Mouse (Mus musculus): ENCODE measurements around the gene Tmx1. TPM values are rescaled to one million over a fixed set of nuclear protein-coding genes. Genes with fewer than 3 reads are reported as not detected.

The Tmx1 gene
- polyA plus RNA-seq, 1 experiment from 2014 or later, result 127 TPM

DNA sequence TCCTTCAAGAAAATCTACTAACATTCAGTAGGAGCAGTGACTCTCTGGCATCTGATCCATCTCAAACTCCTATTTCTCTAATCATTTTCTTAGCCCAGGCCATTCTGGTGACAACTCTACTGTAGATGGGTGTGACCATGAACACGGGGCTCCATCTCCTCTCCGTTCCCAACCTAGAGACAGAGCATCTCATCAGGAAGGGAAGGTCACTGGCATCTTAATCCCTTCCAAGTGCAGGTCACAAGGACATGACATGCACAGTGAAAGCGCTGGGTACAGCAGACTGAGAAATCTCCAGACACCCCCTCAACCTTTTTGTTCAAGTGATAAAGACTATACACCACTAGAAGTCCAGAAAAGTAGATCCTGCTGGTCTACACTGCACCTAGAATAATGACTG, 1.4 kb upstream of the Tmx1 start:
- Histone ChIP-seq H3K27ac (no peak overlapping the region), H3K4me3 (no peak overlapping the region), H3K27me3 (ENCODE audit: poor library complexity, severe bottlenecking) (no peaks in the 10 kb centered on the region), H3K9me3 (no peaks in the 10 kb centered on the region), H3K36me3 (replicated peaks) (peaks cover 3% of the 10 kb centered on the region), H3K4me1 (peaks cover 29% of the 10 kb centered on the region)
- 95% methylated on average over 3 of the region's 3 CpGs for WGBS
- DNase-seq (ENCODE audit: extremely low spot score, low spot score), result no peak

DNA sequence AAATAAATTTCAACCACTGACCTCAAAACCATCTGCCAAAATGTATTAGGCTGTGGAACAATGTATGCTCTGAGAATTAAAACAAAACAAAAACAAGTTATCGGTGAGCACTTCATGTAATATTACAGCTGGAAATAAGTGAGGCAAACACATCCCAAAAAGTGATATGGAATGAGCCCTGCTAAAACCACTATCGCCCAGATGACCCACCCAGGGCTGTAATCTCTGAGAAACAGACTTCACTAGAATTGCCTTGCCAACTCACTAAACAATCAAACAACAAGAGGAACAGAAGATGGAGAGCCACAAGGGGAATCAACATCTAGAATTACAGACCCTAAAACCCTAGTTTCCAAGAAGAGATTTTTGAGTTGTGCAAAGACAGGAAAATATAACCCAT, 752 bp upstream of the Tmx1 start:
- H3K27me3 ChIP-seq (ENCODE audit: poor library complexity, severe bottlenecking), result no peaks in the 10 kb centered on the region
- peak overlapping the region; percentile 77 for H3K4me3 ChIP-seq
- 92% methylated on average over 2 of the region's 2 CpGs for WGBS
- H3K4me1 ChIP-seq, result peaks cover 29% of the 10 kb centered on the region
- peaks cover 9% of the 10 kb centered on the region for H3K36me3 ChIP-seq (replicated peaks)
- DNase-seq (ENCODE audit: extremely low spot score, low spot score), result no peak
- no peaks in the 10 kb centered on the region for H3K9me3 ChIP-seq
- H3K27ac ChIP-seq, result peak overlapping the region; percentile 94

DNA sequence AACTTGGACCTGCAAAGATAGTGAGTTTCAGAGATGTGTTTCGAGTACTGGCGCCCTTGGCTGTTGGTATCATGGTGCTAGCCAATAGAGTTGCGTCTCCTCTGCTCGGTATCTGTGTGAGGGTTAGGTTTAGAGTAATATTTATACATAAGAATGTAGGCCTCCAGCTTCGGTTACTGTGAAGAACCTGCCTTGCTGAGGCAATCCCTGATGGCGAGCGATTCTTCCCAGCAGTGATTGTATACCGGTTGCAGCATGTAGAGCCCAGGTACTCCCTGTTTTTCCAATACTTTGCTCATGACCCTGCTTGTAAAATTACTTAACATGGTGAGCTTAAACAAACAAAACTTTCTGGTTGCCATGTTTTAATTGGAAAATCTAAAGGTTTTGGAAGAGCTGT, 2.3 kb downstream of the Tmx1 start:
- peaks cover 29% of the 10 kb centered on the region for H3K4me1 ChIP-seq
- peaks cover 40% of the 10 kb centered on the region for H3K36me3 ChIP-seq (replicated peaks)
- H3K27me3 ChIP-seq (ENCODE audit: poor library complexity, severe bottlenecking), result no peaks in the 10 kb centered on the region
- 97% methylated on average over 8 of the region's 8 CpGs for WGBS
- H3K9me3 ChIP-seq, result peaks cover 2% of the 10 kb centered on the region; the same call in 1 of the 2 replicates
- H3K4me3 ChIP-seq, result no peak overlapping the region
- DNase-seq (ENCODE audit: extremely low spot score, low spot score), result no peak
- H3K27ac ChIP-seq, result no peak overlapping the region

DNA sequence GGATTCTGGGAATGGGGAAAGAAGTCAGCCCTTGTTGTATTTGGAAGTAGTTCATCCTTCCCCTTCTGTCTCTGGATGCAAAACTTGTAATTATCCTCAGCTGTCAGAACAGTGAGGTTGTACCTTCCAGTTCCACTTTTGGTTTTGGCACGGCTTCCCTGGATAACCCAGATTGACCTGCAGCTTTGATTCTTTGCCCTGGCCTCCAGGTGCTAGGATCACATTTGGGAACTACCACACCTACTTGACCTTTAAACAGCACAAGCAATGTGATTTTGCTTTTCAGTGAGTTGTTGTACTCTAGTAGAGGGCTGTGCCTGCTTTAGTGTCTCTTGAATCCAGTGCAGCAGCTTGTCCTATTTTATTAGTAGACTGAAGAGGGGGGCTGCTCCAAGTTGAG, 6.7 kb downstream of the Tmx1 start:
- H3K36me3 ChIP-seq (replicated peaks), result peaks cover 81% of the 10 kb centered on the region
- 92% methylated on average over 1 of the region's 1 CpGs for WGBS
- peaks cover 4% of the 10 kb centered on the region; the same call in 1 of the 2 replicates for H3K9me3 ChIP-seq
- no peak overlapping the region for H3K27ac ChIP-seq
- no peaks in the 10 kb centered on the region for H3K27me3 ChIP-seq (ENCODE audit: poor library complexity, severe bottlenecking)
- H3K4me3 ChIP-seq, result no peak overlapping the region
- peaks cover 6% of the 10 kb centered on the region for H3K4me1 ChIP-seq
- DNase-seq (ENCODE audit: extremely low spot score, low spot score), result no peak

DNA sequence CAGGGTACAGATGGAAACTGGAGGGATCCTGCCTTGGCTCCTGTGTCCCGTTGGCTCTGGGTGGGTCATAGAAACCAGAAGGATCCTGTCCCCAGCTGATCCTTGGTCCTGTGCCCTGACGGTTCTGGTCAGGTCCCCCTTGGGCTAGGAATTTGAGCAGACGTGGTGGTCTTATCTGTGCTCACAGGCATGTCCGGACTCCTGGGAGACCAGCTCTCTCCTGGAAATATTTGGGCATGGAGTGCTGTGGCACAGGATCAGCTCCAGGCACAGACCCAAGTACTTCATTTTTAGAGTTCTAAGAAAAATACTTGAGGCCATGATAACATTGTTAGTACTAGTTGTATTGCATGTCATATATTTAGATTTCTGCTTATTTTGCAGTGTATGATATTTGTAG, 11.1 kb downstream of the Tmx1 start:
- H3K4me3 ChIP-seq, result no peak overlapping the region
- 95% methylated on average over 4 of the region's 4 CpGs for WGBS
- no peak for DNase-seq (ENCODE audit: extremely low spot score, low spot score)
- no peaks in the 10 kb centered on the region for H3K4me1 ChIP-seq
- peaks cover 4% of the 10 kb centered on the region; the same call in 1 of the 2 replicates for H3K9me3 ChIP-seq
- no peaks in the 10 kb centered on the region for H3K27me3 ChIP-seq (ENCODE audit: poor library complexity, severe bottlenecking)
- H3K27ac ChIP-seq, result no peak overlapping the region
- peaks cover 98% of the 10 kb centered on the region for H3K36me3 ChIP-seq (replicated peaks)

DNA sequence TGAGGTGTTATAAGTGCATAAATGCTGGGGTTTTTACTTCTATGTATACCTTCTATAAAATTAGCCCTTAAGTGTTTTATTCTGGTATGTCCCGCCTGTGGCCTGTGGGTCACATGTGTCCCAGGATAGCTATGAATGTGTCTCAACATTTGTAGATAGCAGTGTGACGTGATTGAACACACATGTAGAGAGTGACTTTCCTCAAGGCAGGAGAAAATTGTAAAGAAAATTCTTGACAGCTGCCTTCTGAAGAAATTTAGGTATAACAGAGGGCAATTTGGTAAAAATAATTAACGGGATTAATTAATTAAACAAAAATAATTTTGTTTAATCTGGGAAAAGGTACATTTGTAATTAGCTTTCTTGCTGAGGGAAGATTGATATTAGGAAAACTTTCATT, 22.4 kb downstream of the Tmx1 start:
- no peak for DNase-seq (ENCODE audit: extremely low spot score, low spot score)
- Histone ChIP-seq H3K27ac (no peak overlapping the region), H3K4me3 (no peak overlapping the region), H3K27me3 (ENCODE audit: poor library complexity, severe bottlenecking) (no peaks in the 10 kb centered on the region), H3K9me3 (no peaks in the 10 kb centered on the region), H3K36me3 (replicated peaks) (no peaks in the 10 kb centered on the region), H3K4me1 (peaks cover 10% of the 10 kb centered on the region)
- WGBS, result 82% methylated on average over 3 of the region's 3 CpGs

DNA sequence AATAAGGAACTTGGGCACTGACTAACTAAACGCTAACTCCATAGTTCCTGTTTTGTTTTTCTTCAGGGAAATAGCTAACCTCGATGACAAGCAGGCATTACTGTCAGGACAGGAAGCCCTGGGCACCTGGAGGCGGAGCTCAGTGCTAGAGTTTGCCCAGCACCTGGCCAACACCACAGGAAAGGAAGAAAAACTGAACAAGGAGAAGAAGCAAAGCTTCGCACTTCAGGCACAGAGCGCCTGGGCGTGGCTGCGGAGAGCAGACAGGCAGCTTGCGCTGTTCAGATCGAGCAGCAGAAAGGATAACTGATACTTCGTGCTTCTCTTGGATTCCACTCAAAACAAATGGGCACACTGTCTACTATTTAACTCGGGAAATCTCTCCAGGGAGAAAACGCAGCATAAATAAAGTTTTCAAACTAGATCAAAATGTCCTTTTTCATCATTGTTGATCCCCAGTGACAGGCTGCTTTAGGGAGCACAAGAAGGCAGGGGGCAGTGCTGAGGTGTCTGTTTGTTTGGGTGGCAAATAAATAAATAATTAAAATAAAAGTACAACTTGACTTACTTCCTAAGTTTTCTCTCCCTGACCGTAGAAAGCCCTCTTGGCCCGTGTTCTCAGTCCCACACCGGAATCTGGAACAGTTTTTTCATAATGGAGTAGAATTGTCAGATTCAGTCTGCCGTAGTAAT, 24.1 kb downstream of the Tmx1 start:
- Histone ChIP-seq H3K4me3 (no peak overlapping the region), H3K27me3 (ENCODE audit: poor library complexity, severe bottlenecking) (no peaks in the 10 kb centered on the region), H3K9me3 (no peaks in the 10 kb centered on the region), H3K4me1 (peaks cover 10% of the 10 kb centered on the region), H3K27ac (no peak overlapping the region), H3K36me3 (replicated peaks) (no peaks in the 10 kb centered on the region)
- 86% methylated on average over 16 of the region's 16 CpGs for WGBS
- DNase-seq (ENCODE audit: extremely low spot score, low spot score), result no peak

DNA sequence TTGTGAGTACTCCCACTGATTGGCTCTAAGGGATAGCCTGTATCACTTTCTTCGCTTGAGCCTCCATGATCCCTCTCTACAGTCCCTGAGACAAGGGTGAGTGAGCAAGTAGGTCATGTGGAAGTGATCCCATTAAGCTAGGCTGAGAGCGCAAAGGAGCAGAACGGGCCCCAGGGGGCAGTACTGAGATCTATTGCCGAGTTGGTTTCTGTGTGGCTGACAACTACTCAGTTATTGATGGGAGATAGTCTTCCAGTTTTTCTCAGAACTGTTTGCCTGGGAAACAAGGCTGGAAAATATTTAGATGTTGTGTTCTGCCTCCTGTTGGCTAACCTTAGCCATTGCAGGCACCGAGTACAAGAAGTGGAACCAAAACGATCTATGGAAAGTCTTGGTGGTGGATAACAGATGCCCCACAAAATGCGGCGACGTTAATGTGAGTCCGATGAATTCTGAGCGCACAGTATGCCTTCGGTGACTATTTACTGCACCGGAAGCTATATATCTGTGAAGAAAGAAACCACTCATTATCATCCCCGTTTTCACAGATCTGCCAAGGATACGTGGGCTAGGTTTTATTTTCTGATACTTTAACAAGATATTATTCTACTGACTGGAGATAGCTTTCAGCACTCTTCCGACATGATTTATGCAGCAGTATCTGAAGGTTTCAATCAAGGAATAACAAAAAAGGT, 24.8 kb downstream of the Tmx1 start:
- Histone ChIP-seq H3K27me3 (ENCODE audit: poor library complexity, severe bottlenecking) (no peaks in the 10 kb centered on the region), H3K4me3 (no peak overlapping the region), H3K4me1 (peaks cover 10% of the 10 kb centered on the region), H3K36me3 (replicated peaks) (no peaks in the 10 kb centered on the region), H3K9me3 (no peaks in the 10 kb centered on the region), H3K27ac (no peak overlapping the region)
- 74% methylated on average over 16 of the region's 16 CpGs for WGBS
- DNase-seq (ENCODE audit: extremely low spot score, low spot score), result peak; percentile 54

DNA sequence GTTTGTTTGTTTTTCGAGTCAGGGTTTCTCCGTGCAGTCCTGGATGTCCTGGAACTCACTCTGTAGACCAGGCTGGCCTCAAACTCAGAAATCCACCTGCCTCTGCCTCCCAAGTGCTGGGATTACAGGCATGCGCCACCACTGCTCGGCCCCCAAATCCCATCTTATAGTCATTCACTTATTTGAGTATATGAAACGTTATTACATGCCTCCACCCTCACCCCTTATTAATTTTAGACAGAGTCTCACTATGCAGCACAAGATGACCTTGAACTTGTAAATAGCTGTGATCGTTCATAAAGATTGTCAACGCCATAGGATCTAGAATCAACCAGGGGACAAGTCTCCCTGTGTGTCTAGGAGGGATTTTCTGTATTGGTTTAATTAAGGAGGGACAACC, 33.1 kb downstream of the Tmx1 start:
- Histone ChIP-seq H3K27me3 (ENCODE audit: poor library complexity, severe bottlenecking) (no peaks in the 10 kb centered on the region), H3K4me3 (no peak overlapping the region), H3K36me3 (replicated peaks) (no peaks in the 10 kb centered on the region), H3K27ac (no peak overlapping the region), H3K4me1 (no peaks in the 10 kb centered on the region), H3K9me3 (no peaks in the 10 kb centered on the region)
- WGBS, result 89% methylated on average over 7 of the region's 7 CpGs
- DNase-seq (ENCODE audit: extremely low spot score, low spot score), result no peak

DNA sequence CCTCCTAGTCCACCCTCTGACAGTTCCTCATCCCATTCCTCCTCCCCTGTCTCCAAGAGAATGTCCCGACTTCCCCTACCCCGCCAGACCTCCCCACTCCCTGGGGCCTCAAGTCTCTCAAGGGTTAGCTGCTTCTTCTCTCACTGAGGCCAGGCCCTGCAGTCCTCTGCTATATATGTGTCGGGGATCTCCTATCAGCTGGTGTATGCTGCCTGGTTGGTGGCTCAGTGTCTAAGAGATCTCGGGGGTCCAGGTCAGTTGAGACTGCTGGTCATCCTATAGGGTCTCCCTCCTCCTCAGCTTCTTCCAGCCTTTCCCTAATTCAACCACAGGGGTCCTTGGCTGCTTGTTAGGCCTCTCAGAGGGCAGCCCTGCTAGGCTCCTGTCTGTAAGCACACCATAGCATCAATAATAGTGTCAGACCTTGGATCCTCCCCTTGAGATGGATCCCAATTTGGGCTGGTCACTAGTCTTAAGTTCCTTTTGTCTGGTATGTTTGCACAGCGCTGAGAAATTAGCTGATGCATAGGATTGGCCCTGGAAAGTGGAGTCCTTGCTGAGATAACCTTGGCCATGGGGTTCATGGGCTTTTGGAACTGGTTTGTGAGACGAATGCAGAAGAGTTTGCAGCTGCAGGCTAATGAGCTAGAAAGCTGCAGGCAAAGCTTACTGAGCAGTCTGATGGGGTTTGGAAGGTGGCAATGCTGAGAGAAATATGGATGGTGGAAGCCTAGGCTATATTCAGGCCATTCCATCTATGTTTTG, 34.0 kb downstream of the Tmx1 start:
- Histone ChIP-seq H3K27ac (no peak overlapping the region), H3K27me3 (ENCODE audit: poor library complexity, severe bottlenecking) (no peaks in the 10 kb centered on the region), H3K36me3 (replicated peaks) (no peaks in the 10 kb centered on the region), H3K4me3 (no peak overlapping the region), H3K4me1 (no peaks in the 10 kb centered on the region), H3K9me3 (no peaks in the 10 kb centered on the region)
- 81% methylated on average over 6 of the region's 6 CpGs for WGBS
- no peak for DNase-seq (ENCODE audit: extremely low spot score, low spot score)

DNA sequence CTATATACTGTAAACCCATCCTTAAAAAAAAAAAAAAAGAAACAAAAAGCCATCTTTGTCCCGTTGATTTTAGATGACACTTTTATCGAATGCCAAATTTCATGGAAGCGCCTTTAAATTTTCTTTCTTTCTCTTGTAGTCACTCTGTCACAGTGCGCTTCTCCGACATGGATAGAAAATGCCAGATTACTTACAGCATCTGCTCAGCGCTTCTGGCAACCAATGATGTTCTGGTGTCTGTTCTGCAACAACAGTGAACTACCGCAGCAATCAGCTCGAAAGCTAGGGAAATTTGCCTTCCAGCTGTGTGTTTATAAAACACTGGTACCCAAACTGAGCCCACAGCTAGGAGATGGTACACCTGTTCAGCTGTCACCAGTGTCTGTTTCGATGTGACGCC, 39.5 kb downstream of the Tmx1 start:
- H3K4me1 ChIP-seq, result peaks cover 19% of the 10 kb centered on the region
- DNase-seq (ENCODE audit: extremely low spot score, low spot score), result no peak
- no peak overlapping the region for H3K27ac ChIP-seq
- no peak overlapping the region for H3K4me3 ChIP-seq
- H3K27me3 ChIP-seq (ENCODE audit: poor library complexity, severe bottlenecking), result no peaks in the 10 kb centered on the region
- H3K36me3 ChIP-seq (replicated peaks), result no peaks in the 10 kb centered on the region
- WGBS, result 93% methylated on average over 10 of the region's 10 CpGs
- H3K9me3 ChIP-seq, result no peaks in the 10 kb centered on the region

DNA sequence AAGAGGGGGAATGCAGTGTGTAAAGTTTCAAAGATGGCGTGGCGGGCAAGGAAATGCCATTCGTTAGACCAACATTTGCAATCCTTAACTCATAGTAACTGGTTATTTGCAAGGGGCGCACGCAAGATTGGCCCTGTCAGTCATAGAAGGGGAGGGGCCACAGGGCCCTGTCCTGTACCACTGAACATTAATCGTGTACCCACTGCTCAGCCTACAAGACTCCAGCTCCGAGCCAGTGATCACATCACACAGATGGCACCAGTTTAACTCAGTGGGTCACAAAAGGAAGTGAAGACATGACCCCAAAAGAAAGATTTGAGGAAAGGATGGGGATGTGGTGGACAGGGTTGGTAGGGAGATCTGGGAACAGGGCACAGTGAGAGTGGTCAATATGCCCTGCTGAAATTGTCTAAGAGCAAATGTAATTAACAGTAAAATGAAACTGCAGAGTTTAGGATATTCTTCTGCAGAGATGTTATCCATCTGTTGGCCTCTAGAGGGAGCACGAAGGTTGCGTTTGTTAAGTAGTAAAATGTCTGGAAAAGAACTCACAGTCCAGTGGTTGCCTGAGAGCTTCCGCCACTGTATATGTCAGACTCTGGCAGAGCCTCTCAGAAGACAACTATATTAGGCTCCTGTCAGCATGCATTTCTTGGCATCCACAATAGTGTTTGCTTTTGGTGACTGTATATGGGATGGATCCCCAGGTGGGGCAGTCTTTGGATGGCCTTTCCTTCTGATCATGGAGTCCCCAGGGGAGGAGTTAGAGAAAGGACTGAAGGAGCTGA, 41.8 kb downstream of the Tmx1 start:
- Histone ChIP-seq H3K9me3 (no peaks in the 10 kb centered on the region), H3K4me1 (peaks cover 22% of the 10 kb centered on the region), H3K27me3 (ENCODE audit: poor library complexity, severe bottlenecking) (no peaks in the 10 kb centered on the region), H3K27ac (no peak overlapping the region), H3K36me3 (replicated peaks) (no peaks in the 10 kb centered on the region), H3K4me3 (no peak overlapping the region)
- peak; percentile 29 for DNase-seq (ENCODE audit: extremely low spot score, low spot score)
- 64% methylated on average over 10 of the region's 10 CpGs for WGBS

Data from forebrain, embryonic 10.5 days (tissue).